Mouse (Mus musculus): Measurements from ENCODE around the gene Hoxa10. TPM values are rescaled to one million over a fixed set of nuclear protein-coding genes. Genes with fewer than 3 reads are reported as not detected.

Hoxa10 gene
- polyA plus RNA-seq, 2 experiments, result 111 to 117 TPM

DNA sequence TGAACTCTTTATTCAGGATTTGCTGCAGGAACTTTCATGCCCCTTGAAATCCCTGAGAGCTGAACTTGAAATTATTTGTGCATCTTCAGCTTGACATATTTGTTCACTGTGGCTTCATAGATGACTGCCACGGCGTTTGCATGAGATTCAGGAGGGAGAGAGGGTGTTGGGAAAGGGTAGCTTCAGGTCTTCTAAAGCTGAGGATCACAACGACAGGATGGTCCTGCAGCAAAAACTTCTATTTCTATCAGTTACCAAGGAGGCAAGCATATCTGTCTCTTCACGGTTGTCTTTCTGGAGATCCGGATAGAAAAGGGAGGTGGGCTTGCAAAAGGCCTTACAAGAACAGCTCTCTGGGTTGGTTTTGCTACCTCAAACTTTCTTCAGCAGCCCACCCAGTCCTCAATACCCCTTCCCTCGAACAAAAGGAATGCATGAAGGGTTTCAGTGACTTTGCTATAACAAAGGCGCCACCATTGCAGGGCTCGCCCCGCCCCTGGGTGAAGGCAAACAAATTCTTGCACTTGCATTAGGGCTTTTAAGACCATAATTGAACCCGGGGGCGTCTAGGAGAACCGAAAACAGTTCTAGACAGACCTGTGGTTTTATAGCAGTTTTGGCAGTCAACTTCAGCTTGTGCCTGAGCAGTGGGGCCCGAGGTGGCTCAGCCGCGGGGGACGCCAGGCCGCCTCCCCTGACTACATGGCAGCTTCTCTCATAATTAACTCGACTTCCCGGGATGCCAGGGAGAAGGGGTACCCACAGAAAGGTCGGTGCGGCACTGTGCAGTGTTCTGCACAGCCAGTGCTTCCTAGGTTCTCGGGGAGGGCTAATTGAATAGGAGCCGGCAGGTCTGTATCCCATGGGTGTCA is 7.3 kb upstream of the Hoxa10 start:
- TF ChIP-seq POLR2A (IDR thresholded peaks at IDR 0.05; ENCODE audit: borderline replicate concordance, extremely low read depth, insufficient read depth, insufficient read length), result no peak
- Histone ChIP-seq H3K9ac (ENCODE audit: low read depth, low read length, severe bottlenecking) (peak overlapping the region; percentile 98), H3K27ac (replicated peaks; ENCODE audit: low read depth, low read length) (peak overlapping the region; percentile 95), H3K9me3 (ENCODE audit: control insufficient read depth, low read length) (no peaks in the 10 kb centered on the region), H3K4me2 (replicated peaks; ENCODE audit: low read depth, low read length, severe bottlenecking) (peak overlapping the region; percentile 96), H3K36me3 (ENCODE audit: control insufficient read depth, insufficient read depth, low read length) (peaks cover 33% of the 10 kb centered on the region), H3K4me1 (ENCODE audit: control insufficient read depth, insufficient read depth, low read length) (peaks cover 35% of the 10 kb centered on the region), H3K27me3 (ENCODE audit: control insufficient read depth, insufficient read depth, low read length) (no peaks in the 10 kb centered on the region), H3K4me3 (replicated peaks; ENCODE audit: low read length) (peak overlapping the region; percentile 90)
- DNase-seq (ENCODE audit: low spot score) (no peak), ATAC-seq (ENCODE audit: low FRiP score, low read depth) (no peak)
- WGBS, result 3% methylated on average over 23 of the region's 23 CpGs

DNA sequence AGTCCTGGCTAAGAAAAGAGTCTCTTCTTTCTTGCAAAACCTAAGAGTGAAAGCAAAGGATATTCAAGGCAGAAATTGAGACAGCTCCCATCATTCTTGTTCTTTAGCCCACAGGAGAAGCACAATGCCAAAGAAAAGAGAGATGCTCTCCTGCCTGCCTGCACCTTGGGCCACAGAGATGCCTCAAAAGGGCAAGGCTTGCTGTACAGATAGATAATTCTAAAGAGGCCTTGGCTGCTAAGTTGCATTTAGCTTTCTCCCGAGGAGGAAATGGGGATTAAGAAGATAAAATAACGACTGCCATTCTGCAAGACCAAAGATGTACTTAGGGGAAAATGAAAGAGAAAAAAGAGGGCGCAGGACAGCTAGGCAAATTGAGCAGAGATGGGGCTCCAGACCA is 6.3 kb upstream of the Hoxa10 start:
- Histone ChIP-seq H3K27ac (replicated peaks; ENCODE audit: low read depth, low read length) (peak overlapping the region; percentile 98), H3K36me3 (ENCODE audit: control insufficient read depth, insufficient read depth, low read length) (peaks cover 23% of the 10 kb centered on the region), H3K4me2 (replicated peaks; ENCODE audit: low read depth, low read length, severe bottlenecking) (peak overlapping the region; percentile 96), H3K9ac (ENCODE audit: low read depth, low read length, severe bottlenecking) (peak overlapping the region; percentile 98), H3K9me3 (ENCODE audit: control insufficient read depth, low read length) (no peaks in the 10 kb centered on the region), H3K4me3 (replicated peaks; ENCODE audit: low read length) (peak overlapping the region; percentile 90), H3K4me1 (ENCODE audit: control insufficient read depth, insufficient read depth, low read length) (peaks cover 38% of the 10 kb centered on the region), H3K27me3 (ENCODE audit: control insufficient read depth, insufficient read depth, low read length) (no peaks in the 10 kb centered on the region)
- no peak for TF ChIP-seq POLR2A (IDR thresholded peaks at IDR 0.05; ENCODE audit: borderline replicate concordance, extremely low read depth, insufficient read depth, insufficient read length)
- ATAC-seq (ENCODE audit: low FRiP score, low read depth), result no peak
- 4% methylated on average over 3 of the region's 3 CpGs for WGBS
- no peak for DNase-seq (ENCODE audit: low spot score)

DNA sequence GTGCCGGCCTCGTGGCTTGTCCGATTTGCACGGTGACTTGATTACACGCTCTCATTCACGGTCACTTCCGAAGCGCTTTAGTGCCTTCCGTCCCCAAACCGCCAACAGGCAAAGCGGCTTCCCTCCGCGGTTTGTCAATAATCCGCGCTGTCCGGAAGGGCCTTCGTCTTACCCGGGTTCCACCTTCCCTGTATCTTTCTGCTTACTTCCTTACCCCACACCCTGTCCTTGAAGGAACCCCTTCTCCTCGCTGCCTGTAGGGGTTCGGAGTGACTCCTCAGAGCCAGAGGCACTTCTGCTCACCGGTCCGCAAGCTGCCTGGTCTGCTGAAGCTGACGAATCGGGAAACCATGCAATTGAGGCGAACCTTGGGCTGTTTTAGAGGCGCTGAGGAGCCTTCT is 5.7 kb upstream of the Hoxa10 start:
- no peak for DNase-seq (ENCODE audit: low spot score)
- Histone ChIP-seq H3K9ac (ENCODE audit: low read depth, low read length, severe bottlenecking) (peak overlapping the region; percentile 98), H3K27ac (replicated peaks; ENCODE audit: low read depth, low read length) (peak overlapping the region; percentile 98), H3K36me3 (ENCODE audit: control insufficient read depth, insufficient read depth, low read length) (peaks cover 23% of the 10 kb centered on the region), H3K4me1 (ENCODE audit: control insufficient read depth, insufficient read depth, low read length) (peaks cover 34% of the 10 kb centered on the region), H3K4me3 (replicated peaks; ENCODE audit: low read length) (peak overlapping the region; percentile 90), H3K4me2 (replicated peaks; ENCODE audit: low read depth, low read length, severe bottlenecking) (peak overlapping the region; percentile 96), H3K27me3 (ENCODE audit: control insufficient read depth, insufficient read depth, low read length) (no peaks in the 10 kb centered on the region), H3K9me3 (ENCODE audit: control insufficient read depth, low read length) (no peaks in the 10 kb centered on the region)
- 0 out of 2 replicates have a peak, but pooled peaks have one; percentile 27 for TF ChIP-seq POLR2A (IDR thresholded peaks at IDR 0.05; ENCODE audit: borderline replicate concordance, extremely low read depth, insufficient read depth, insufficient read length)
- no peak for ATAC-seq (ENCODE audit: low FRiP score, low read depth)
- WGBS, result under 1% methylated on average over 26 of the region's 26 CpGs

DNA sequence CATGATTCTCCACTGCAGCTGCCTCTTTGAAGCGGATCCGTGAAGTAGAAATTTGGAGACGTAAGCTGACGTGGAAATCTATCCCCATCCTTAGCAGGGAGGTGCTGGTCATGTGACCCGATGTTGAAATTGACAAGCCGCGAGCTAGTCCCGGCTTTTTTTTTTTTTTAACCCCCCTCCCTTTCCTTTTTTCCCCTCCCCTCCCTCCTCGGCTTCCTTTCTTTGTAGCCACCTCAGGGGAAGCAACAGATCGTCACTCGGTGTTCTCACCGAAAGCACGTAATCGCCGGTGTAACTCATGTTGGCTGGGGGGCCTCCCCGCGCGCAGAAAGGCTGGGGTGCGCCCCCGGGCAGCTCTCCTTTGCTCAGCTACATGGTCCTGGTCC is 5.1 kb upstream of the Hoxa10 start, which contains the start of gene Hoxa11:
Gene Hoxa11, minus strand, starts transcription at position 54 of the 386 bp plus-strand sequence.
- Histone ChIP-seq H3K9me3 (ENCODE audit: control insufficient read depth, low read length) (no peaks in the 10 kb centered on the region), H3K4me2 (replicated peaks; ENCODE audit: low read depth, low read length, severe bottlenecking) (peak within 1 kb of the TSS; percentile 96), H3K4me1 (ENCODE audit: control insufficient read depth, insufficient read depth, low read length) (peaks cover 33% of the 10 kb centered on the region), H3K36me3 (ENCODE audit: control insufficient read depth, insufficient read depth, low read length) (peaks cover 20% of the 10 kb centered on the region), H3K4me3 (replicated peaks; ENCODE audit: low read length) (peak within 1 kb of the TSS; percentile 90), H3K27ac (replicated peaks; ENCODE audit: low read depth, low read length) (peak within 1 kb of the TSS; percentile 98), H3K9ac (ENCODE audit: low read depth, low read length, severe bottlenecking) (peak within 1 kb of the TSS; percentile 98), H3K27me3 (ENCODE audit: control insufficient read depth, insufficient read depth, low read length) (no peaks in the 10 kb centered on the region)
- DNase-seq (ENCODE audit: low spot score), result peak; percentile 82
- ATAC-seq (ENCODE audit: low FRiP score, low read depth), result peak; percentile 64
- no peak for TF ChIP-seq POLR2A (IDR thresholded peaks at IDR 0.05; ENCODE audit: borderline replicate concordance, extremely low read depth, insufficient read depth, insufficient read length)
- under 1% methylated on average over 20 of the region's 20 CpGs for WGBS

GRCm38 (mm10) chr6:52245040-52245756 is 4.5 kb upstream of the Hoxa10 start:
- DNase-seq (ENCODE audit: low spot score), result no peak
- peaks cover 30% of the 10 kb centered on the region for H3K4me1 ChIP-seq (ENCODE audit: control insufficient read depth, insufficient read depth, low read length)
- peak overlapping the region; percentile 98 for H3K9ac ChIP-seq (ENCODE audit: low read depth, low read length, severe bottlenecking)
- peak overlapping the region; percentile 98 for H3K27ac ChIP-seq (replicated peaks; ENCODE audit: low read depth, low read length)
- peak; percentile 8 for ATAC-seq (ENCODE audit: low FRiP score, low read depth)
- H3K36me3 ChIP-seq (ENCODE audit: control insufficient read depth, insufficient read depth, low read length), result peaks cover 16% of the 10 kb centered on the region
- TF ChIP-seq POLR2A (IDR thresholded peaks at IDR 0.05; ENCODE audit: borderline replicate concordance, extremely low read depth, insufficient read depth, insufficient read length), result 0 out of 2 replicates have a peak, but pooled peaks have one; percentile 12
- WGBS, result under 1% methylated on average over 67 of the region's 71 CpGs
- peak overlapping the region; percentile 90 for H3K4me3 ChIP-seq (replicated peaks; ENCODE audit: low read length)
- H3K27me3 ChIP-seq (ENCODE audit: control insufficient read depth, insufficient read depth, low read length), result no peaks in the 10 kb centered on the region
- H3K4me2 ChIP-seq (replicated peaks; ENCODE audit: low read depth, low read length, severe bottlenecking), result peak overlapping the region; percentile 96
- no peaks in the 10 kb centered on the region for H3K9me3 ChIP-seq (ENCODE audit: control insufficient read depth, low read length)

All from limb, embryonic 14.5 days (tissue).